Mouse (Mus musculus): ENCODE results near the gene Ckmt2. TPM values are rescaled to one million over a fixed set of nuclear protein-coding genes. Genes with fewer than 3 reads are reported as not detected.

Gene Ckmt2
- total and polyA plus RNA-seq, 2 experiments from 2014 or later = 0.19 TPM; not detected in 1

- no peak for TF ChIP-seq CTCF (IDR thresholded peaks at IDR 0.05; ENCODE audit: low read depth)
- 43% methylated on average over 4 of the region's 4 CpGs for WGBS
- Histone ChIP-seq H3K9ac (replicated peaks; ENCODE audit: low read length) (no peak overlapping the region), H3K36me3 (ENCODE audit: insufficient read depth, low read length) (no peaks in the 10 kb centered on the region), H3K27me3 (ENCODE audit: insufficient read depth, low read length) (no peaks in the 10 kb centered on the region), H3K9me3 (ENCODE audit: low read length) (no peaks in the 10 kb centered on the region), H3K4me3 (ENCODE audit: low read length) (no peak overlapping the region), H3K4me2 (ENCODE audit: low read depth, low read length) (no peak overlapping the region), H3K4me1 (ENCODE audit: insufficient read depth, low read length) (no peaks in the 10 kb centered on the region), H3K27ac (no peak overlapping the region)
- ATAC-seq (peak; percentile 32; the same call in 1 of the 2 replicates), DNase-seq (ENCODE audit: low spot score) (peak; percentile 53)
These were observed 51.7 kb downstream of the Ckmt2 start for GRCm38 (mm10) chr13:91824845-91825550.

GRCm38 (mm10) chr13:91823735-91824134 is 53.0 kb downstream of the Ckmt2 start:
- no peak overlapping the region for H3K4me3 ChIP-seq (ENCODE audit: low read length)
- 74% methylated on average over 6 of the region's 6 CpGs for WGBS
- H3K4me1 ChIP-seq (ENCODE audit: insufficient read depth, low read length) = no peaks in the 10 kb centered on the region
- TF ChIP-seq CTCF (IDR thresholded peaks at IDR 0.05; ENCODE audit: low read depth) = peak; percentile 22
- no peak overlapping the region for H3K9ac ChIP-seq (replicated peaks; ENCODE audit: low read length)
- H3K27me3 ChIP-seq (ENCODE audit: insufficient read depth, low read length) = no peaks in the 10 kb centered on the region
- no peak overlapping the region for H3K27ac ChIP-seq
- DNase-seq (ENCODE audit: low spot score) (no peak), ATAC-seq (no peak)
- H3K9me3 ChIP-seq (ENCODE audit: low read length) = no peaks in the 10 kb centered on the region
- no peak overlapping the region for H3K4me2 ChIP-seq (ENCODE audit: low read depth, low read length)
- no peaks in the 10 kb centered on the region for H3K36me3 ChIP-seq (ENCODE audit: insufficient read depth, low read length)

GRCm38 (mm10) chr13:91814670-91815069 is 62.0 kb downstream of the Ckmt2 start:
- TF ChIP-seq CTCF (IDR thresholded peaks at IDR 0.05; ENCODE audit: low read depth) = no peak
- H3K27ac ChIP-seq = no peak overlapping the region
- no peak for DNase-seq (ENCODE audit: low spot score)
- no peak overlapping the region for H3K4me2 ChIP-seq (ENCODE audit: low read depth, low read length)
- no peak for ATAC-seq
- H3K4me1 ChIP-seq (ENCODE audit: insufficient read depth, low read length) = no peaks in the 10 kb centered on the region
- no peaks in the 10 kb centered on the region for H3K36me3 ChIP-seq (ENCODE audit: insufficient read depth, low read length)
- peaks cover 5% of the 10 kb centered on the region for H3K9me3 ChIP-seq (ENCODE audit: low read length)
- no peaks in the 10 kb centered on the region for H3K27me3 ChIP-seq (ENCODE audit: insufficient read depth, low read length)
- 92% methylated on average over 5 of the region's 5 CpGs for WGBS
- H3K9ac ChIP-seq (replicated peaks; ENCODE audit: low read length) = no peak overlapping the region
- no peak overlapping the region for H3K4me3 ChIP-seq (ENCODE audit: low read length)

GRCm38 (mm10) chr13:91809476-91809875 is 67.2 kb downstream of the Ckmt2 start:
- DNase-seq (ENCODE audit: low spot score) = peak; percentile 62
- no peak for ATAC-seq
- Histone ChIP-seq H3K9me3 (ENCODE audit: low read length) (peaks cover 5% of the 10 kb centered on the region), H3K36me3 (ENCODE audit: insufficient read depth, low read length) (peaks cover 9% of the 10 kb centered on the region; the same call in 1 of the 2 replicates), H3K4me3 (ENCODE audit: low read length) (no peak overlapping the region), H3K27me3 (ENCODE audit: insufficient read depth, low read length) (no peaks in the 10 kb centered on the region), H3K27ac (no peak overlapping the region), H3K4me2 (ENCODE audit: low read depth, low read length) (no peak overlapping the region), H3K4me1 (ENCODE audit: insufficient read depth, low read length) (no peaks in the 10 kb centered on the region), H3K9ac (replicated peaks; ENCODE audit: low read length) (no peak overlapping the region)
- WGBS = 45% methylated on average over 2 of the region's 2 CpGs
- TF ChIP-seq CTCF (IDR thresholded peaks at IDR 0.05; ENCODE audit: low read depth) = peak; percentile 67

- ATAC-seq (no peak), DNase-seq (ENCODE audit: low spot score) (peak; percentile 38)
- peaks cover 9% of the 10 kb centered on the region; the same call in 1 of the 2 replicates for H3K36me3 ChIP-seq (ENCODE audit: insufficient read depth, low read length)
- H3K27me3 ChIP-seq (ENCODE audit: insufficient read depth, low read length) = no peaks in the 10 kb centered on the region
- 44% methylated on average over 20 of the region's 20 CpGs for WGBS
- H3K4me2 ChIP-seq (ENCODE audit: low read depth, low read length) = peak overlapping the region; percentile 54
- no peaks in the 10 kb centered on the region; the same call in 1 of the 2 replicates for H3K9me3 ChIP-seq (ENCODE audit: low read length)
- H3K27ac ChIP-seq = peak overlapping the region; percentile 97
- 0 out of 2 replicates have a peak, but pooled peaks have one; percentile 10 for TF ChIP-seq CTCF (IDR thresholded peaks at IDR 0.05; ENCODE audit: low read depth)
- peak overlapping the region; percentile 90 for H3K4me3 ChIP-seq (ENCODE audit: low read length)
- H3K4me1 ChIP-seq (ENCODE audit: insufficient read depth, low read length) = no peaks in the 10 kb centered on the region
- H3K9ac ChIP-seq (replicated peaks; ENCODE audit: low read length) = peak overlapping the region; percentile 96
These were observed 68.7 kb downstream of the Ckmt2 start for GRCm38 (mm10) chr13:91807874-91808575.

- peaks cover 9% of the 10 kb centered on the region; the same call in 1 of the 2 replicates for H3K36me3 ChIP-seq (ENCODE audit: insufficient read depth, low read length)
- peak within 1 kb of the TSS; percentile 90 for H3K4me3 ChIP-seq (ENCODE audit: low read length)
- peak within 1 kb of the TSS; percentile 54 for H3K4me2 ChIP-seq (ENCODE audit: low read depth, low read length)
- peak; percentile 57 for TF ChIP-seq CTCF (IDR thresholded peaks at IDR 0.05; ENCODE audit: low read depth)
- peak within 1 kb of the TSS; percentile 96 for H3K9ac ChIP-seq (replicated peaks; ENCODE audit: low read length)
- no peaks in the 10 kb centered on the region for H3K4me1 ChIP-seq (ENCODE audit: insufficient read depth, low read length)
- peak within 1 kb of the TSS; percentile 97 for H3K27ac ChIP-seq
- no peaks in the 10 kb centered on the region for H3K9me3 ChIP-seq (ENCODE audit: low read length)
- DNase-seq (ENCODE audit: low spot score) (peak; percentile 96), ATAC-seq (peak; percentile 99)
- no peaks in the 10 kb centered on the region for H3K27me3 ChIP-seq (ENCODE audit: insufficient read depth, low read length)
- under 1% methylated on average over 50 of the region's 50 CpGs for WGBS
These were observed 69.4 kb downstream of the Ckmt2 start, which contains the start of gene Zcchc9 for GRCm38 (mm10) chr13:91807155-91807839. TSS of gene Zcchc9 (minus strand) at chr13:91807705.

Other genes starting within 250 kb of the Ckmt2 start
- 0.16 TPM in 1 of 2 replicates, not detected in the other for gene Acot12, start 135.4 kb downstream of the Ckmt2 start, total RNA-seq (2014; rRNA removed)
- gene Acot12, start 135.4 kb downstream of the Ckmt2 start, polyA plus RNA-seq (2015; fragmentation: Nextera tagmentation; extraction: Ambion mirVana) = 0.55 and 0.96 TPM in 2 replicates
- 6.7 and 10.4 TPM in 2 replicates for gene Zcchc9, start 69.2 kb downstream of the Ckmt2 start, total RNA-seq (2014; rRNA removed)
- 14.9 and 15.1 TPM in 2 replicates for gene Zcchc9, start 69.2 kb downstream of the Ckmt2 start, polyA plus RNA-seq (2015; fragmentation: Nextera tagmentation; extraction: Ambion mirVana)

Data from hindbrain, postnatal 0 days (tissue).